Mouse (Mus musculus): Measurements from ENCODE around the gene Cldn19.

The Cldn19 gene

GRCm38 (mm10) chr4:119255351-119255750 lies at the start of gene Cldn19:
Cldn19 (plus strand) TSS chr4:119255414.
- in situ Hi-C loops (cut with MboI; ENCODE audit: low sequenced_read_pairs) = no loop called here

- in situ Hi-C loops (cut with MboI; ENCODE audit: low sequenced_read_pairs) = no loop called here
These were observed 38.5 kb upstream of the Cldn19 start for GRCm38 (mm10) chr4:119216667-119217066.

GRCm38 (mm10) chr4:119218169-119218568 lies 37.0 kb upstream of the Cldn19 start, which contains the start of gene Tmem269:
Tmem269 (minus strand) TSS chr4:119218217.
- in situ Hi-C loops (cut with MboI; ENCODE audit: low sequenced_read_pairs) = no loop called here

GRCm38 (mm10) chr4:119223696-119224095 lies 31.5 kb upstream of the Cldn19 start:
- in situ Hi-C loops (cut with MboI; ENCODE audit: low sequenced_read_pairs) = no loop called here

- in situ Hi-C loops (cut with MboI; ENCODE audit: low sequenced_read_pairs) = no loop called here
These were observed 30.7 kb upstream of the Cldn19 start for GRCm38 (mm10) chr4:119224534-119224933.

- in situ Hi-C loops (cut with MboI; ENCODE audit: low sequenced_read_pairs) = no loop called here
These were observed 29.5 kb upstream of the Cldn19 start for GRCm38 (mm10) chr4:119225719-119226118.

- in situ Hi-C loops (cut with MboI; ENCODE audit: low sequenced_read_pairs) = no loop called here
These were observed 28.5 kb upstream of the Cldn19 start for GRCm38 (mm10) chr4:119226751-119227150.

GRCm38 (mm10) chr4:119232410-119233255 lies 22.6 kb upstream of the Cldn19 start, which contains the start of the genes AU022252 and P3h1:
AU022252 (minus strand) TSS chr4:119232712.
P3h1 (plus strand) TSS chr4:119232915.
- in situ Hi-C loops (cut with MboI; ENCODE audit: low sequenced_read_pairs) = no loop called here

- in situ Hi-C loops (cut with MboI; ENCODE audit: low sequenced_read_pairs) = no loop called here
These were observed 21.8 kb upstream of the Cldn19 start for GRCm38 (mm10) chr4:119233256-119233901.

GRCm38 (mm10) chr4:119234348-119234747 lies 20.9 kb upstream of the Cldn19 start:
- in situ Hi-C loops (cut with MboI; ENCODE audit: low sequenced_read_pairs) = no loop called here

GRCm38 (mm10) chr4:119238661-119239060 lies 16.6 kb upstream of the Cldn19 start:
- in situ Hi-C loops (cut with MboI; ENCODE audit: low sequenced_read_pairs) = no loop called here

GRCm38 (mm10) chr4:119239181-119239682 lies 16.0 kb upstream of the Cldn19 start:
- in situ Hi-C loops (cut with MboI; ENCODE audit: low sequenced_read_pairs) = no loop called here

GRCm38 (mm10) chr4:119241664-119242063 lies 13.6 kb upstream of the Cldn19 start:
- in situ Hi-C loops (cut with MboI; ENCODE audit: low sequenced_read_pairs) = loop anchor here (10.0 kb wide), 1 partner anchor 103 kb away; no protein-coding TSS in a partner anchor

- in situ Hi-C loops (cut with MboI; ENCODE audit: low sequenced_read_pairs) = loop anchor here (10.0 kb wide), 1 partner anchor 102 kb away; no protein-coding TSS in a partner anchor
These were observed 12.6 kb upstream of the Cldn19 start for GRCm38 (mm10) chr4:119242571-119242970.

GRCm38 (mm10) chr4:119244468-119245240 lies 10.6 kb upstream of the Cldn19 start:
- in situ Hi-C loops (cut with MboI; ENCODE audit: low sequenced_read_pairs) = loop anchor here (10.0 kb wide), 1 partner anchor 100 kb away; no protein-coding TSS in a partner anchor

GRCm38 (mm10) chr4:119245556-119245955 lies 9.7 kb upstream of the Cldn19 start:
- in situ Hi-C loops (cut with MboI; ENCODE audit: low sequenced_read_pairs) = loop anchor here (10.0 kb wide), 1 partner anchor 99 kb away; no protein-coding TSS in a partner anchor

GRCm38 (mm10) chr4:119245961-119246360 lies 9.3 kb upstream of the Cldn19 start:
- in situ Hi-C loops (cut with MboI; ENCODE audit: low sequenced_read_pairs) = loop anchor here (10.0 kb wide), 1 partner anchor 99 kb away; no protein-coding TSS in a partner anchor

GRCm38 (mm10) chr4:119246688-119247225 lies 8.5 kb upstream of the Cldn19 start:
- in situ Hi-C loops (cut with MboI; ENCODE audit: low sequenced_read_pairs) = loop anchor here (10.0 kb wide), 1 partner anchor 98 kb away; no protein-coding TSS in a partner anchor

GRCm38 (mm10) chr4:119247462-119248235 lies 7.6 kb upstream of the Cldn19 start:
- in situ Hi-C loops (cut with MboI; ENCODE audit: low sequenced_read_pairs) = loop anchor here (10.0 kb wide), 1 partner anchor 97 kb away; no protein-coding TSS in a partner anchor
